Mouse (Mus musculus): ENCODE results near the gene Srrt.

Srrt gene

DNA sequence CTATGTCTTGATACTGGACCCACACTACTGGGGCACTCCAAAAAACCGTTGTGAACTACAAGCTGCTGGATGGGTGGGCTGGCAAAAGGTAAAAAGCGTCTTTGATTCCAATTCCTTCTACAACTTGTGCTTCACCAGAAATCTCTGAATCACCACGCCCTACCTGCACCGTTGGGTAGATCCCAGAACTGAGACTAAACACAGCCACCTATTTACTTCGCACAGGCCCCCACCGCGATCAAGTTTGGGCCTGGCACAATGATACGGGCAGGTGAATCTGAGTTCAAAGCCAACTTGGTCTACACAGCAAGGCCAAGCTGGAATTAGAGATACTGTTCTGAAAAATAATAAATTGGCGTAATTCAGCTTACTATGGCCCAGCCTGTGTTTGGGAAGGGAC, 12.2 kb downstream of the Srrt start:
- DNase-seq, result no peak

- DNase-seq, result no peak
Observed at GRCm38 (mm10) chr5:137294744-137295093, 12.8 kb downstream of the Srrt start.

- DNase-seq, result peak; percentile 95
Observed at GRCm38 (mm10) chr5:137293839-137294743, 13.4 kb downstream of the Srrt start, which contains the start of gene Ufsp1. Gene Ufsp1, plus strand, starts transcription at chr5:137294629.

DNA sequence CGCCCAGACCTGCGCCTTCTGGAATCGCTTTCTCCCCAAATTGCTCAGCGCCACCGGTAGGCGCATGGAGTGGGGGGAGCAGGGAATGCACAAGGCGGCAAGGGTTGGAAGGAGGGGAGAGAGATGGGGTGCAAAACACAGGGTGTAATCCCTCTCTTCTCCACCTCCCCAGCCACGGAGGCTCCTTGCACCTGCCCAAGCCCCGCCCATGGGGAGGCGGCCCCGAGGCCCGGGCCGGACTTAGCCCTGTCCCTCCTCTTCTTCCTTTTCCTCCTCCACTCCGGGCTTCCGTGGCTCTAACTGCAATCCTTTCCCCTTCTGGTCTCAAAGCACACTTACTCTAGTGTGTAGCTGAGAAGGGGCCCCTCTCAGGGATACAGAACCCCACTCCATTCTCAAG, 14.2 kb downstream of the Srrt start:
- peak; percentile 88 for DNase-seq

- DNase-seq, result peak; percentile 57
Observed at GRCm38 (mm10) chr5:137291381-137291926, 16.0 kb downstream of the Srrt start.

DNA sequence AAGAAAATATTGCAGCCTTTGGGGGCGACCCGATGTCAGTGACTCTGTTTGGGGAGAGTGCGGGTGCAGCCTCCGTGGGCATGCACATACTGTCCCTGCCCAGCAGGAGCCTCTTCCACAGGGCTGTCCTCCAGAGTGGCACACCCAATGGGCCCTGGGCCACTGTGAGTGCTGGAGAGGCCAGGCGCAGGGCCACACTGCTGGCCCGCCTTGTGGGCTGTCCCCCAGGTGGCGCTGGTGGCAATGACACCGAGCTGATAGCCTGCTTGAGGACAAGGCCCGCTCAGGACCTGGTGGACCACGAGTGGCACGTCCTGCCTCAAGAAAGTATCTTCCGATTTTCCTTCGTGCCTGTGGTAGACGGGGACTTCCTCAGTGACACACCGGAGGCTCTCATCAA, 16.8 kb downstream of the Srrt start:
- DNase-seq, result peak; percentile 77

DNA sequence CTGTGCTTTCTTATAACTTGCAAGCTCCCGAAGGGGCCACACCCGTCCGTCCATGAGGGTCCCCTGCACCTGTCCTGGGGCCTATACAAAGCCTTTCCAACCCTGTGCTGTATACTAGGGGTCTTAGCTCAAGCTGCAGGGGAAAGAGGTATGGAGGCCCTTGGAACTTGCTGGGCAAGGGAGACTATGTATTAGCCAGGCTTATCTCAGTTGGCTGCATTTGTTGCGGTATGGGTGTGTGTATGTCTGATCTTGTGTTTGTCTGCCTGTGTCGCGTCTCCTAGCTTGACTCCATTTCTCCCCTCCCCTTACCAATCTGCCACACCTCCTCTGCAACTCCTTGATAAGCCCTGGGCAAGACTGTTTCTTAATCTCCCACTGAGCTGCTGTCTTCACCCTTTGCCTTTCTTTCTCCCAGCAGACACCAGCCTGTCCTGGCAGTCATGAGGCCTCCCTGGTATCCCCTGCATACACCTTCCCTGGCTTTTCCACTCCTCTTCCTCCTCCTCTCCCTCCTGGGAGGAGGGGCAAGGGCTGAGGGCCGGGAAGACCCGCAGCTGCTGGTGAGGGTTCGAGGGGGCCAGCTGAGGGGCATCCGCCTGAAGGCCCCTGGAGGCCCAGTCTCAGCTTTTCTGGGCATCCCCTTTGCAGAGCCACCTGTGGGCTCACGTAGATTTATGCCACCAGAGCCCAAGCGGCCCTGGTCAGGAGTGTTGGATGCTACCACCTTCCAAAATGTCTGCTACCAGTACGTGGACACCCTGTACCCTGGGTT, 17.7 kb downstream of the Srrt start:
- peak; percentile 53 for DNase-seq

DNA sequence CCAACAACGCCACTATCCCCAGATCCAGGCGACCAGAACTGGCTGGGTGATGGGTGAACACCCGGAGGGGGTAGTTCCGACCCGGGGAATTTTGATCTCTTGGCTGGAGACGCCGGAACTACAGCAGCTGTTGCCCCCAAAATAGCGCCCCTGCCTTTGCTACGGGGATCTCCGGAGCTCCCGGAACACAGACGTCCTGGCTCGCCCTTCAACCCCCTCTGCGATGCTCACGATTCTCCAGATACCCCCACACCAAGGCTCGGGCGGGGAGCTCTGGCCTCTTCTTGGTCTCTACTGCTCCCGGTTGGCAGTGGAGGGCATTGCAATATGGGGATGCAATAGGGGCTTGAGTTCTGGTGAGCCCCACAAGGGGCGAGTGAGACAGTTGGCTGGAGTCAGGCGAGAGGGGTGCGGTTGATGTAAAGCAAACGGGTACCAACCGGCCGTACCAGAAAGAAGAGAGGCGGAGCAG, 18.4 kb downstream of the Srrt start:
- peak; percentile 77 for DNase-seq

GRCm38 (mm10) chr5:137287953-137288743, 19.3 kb downstream of the Srrt start:
- peak; percentile 78 for DNase-seq

DNA sequence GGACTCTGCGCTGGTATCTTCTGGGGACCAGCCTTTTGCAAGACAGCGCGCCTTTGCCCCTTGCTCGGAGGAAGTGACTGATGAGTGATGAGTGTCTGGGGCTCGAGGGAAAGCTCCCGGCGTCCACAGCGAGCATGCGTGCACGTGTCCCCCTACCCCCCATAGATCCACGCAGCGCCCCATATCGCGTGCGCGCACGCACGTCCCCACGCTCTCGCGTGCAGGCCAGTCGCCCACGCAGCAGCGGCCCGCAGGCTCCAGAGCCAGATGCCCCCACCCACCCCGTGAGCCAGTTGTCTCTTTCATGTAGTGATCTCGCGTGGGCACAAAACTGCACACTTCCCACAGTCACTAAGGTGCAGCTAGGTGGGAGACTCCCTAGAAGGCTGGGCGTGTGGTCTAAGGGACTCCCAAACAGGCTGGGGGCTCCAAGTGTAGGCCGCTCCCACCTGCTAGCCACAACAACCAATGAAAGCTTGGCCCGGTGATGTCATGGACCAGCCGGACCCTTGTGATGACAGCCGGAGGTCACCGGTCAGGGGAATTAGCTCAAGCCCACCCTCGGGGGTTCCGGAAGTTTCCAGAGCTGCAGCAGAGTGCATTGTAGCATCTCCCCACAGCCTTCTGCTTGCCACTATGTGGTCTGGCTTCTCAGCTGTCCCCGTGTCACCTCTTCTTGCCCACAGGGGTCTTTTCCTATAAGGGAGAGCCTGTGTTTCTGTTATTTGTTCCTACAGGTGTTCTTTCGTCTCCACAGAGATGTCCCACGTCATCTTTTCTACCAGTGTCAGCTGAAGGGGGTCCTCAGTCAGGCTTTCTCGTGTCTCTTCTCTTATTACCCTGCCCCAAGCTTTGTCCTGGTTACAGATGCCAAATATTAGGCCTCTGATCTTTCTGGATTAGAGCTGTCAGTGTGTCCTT, 20.2 kb downstream of the Srrt start, which contains the start of gene Ache:
Gene Ache (plus strand): TSS at position 488 of the 921 bp plus-strand sequence.
- DNase-seq, result peak; percentile 89

DNA sequence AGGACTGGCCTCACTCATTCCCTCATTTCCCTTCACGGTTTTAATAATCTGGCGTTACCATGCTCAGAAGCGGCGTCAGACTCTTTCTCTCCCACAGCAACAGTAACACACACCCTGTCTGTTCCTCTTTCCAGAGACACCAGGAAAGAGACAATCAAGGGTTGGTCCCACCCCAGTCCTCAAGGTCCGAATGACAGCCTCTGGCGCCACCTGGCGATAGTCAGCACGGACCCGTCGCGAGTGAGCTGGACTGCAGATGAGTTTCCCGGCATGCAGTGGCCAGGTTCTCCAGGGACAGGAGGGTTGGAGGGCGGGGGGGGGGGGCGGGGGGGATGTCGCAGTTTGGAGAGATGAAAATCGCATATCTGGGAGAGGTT, 20.8 kb downstream of the Srrt start:
- DNase-seq, result peak; percentile 97

GRCm38 (mm10) chr5:137285986-137286385, 21.5 kb downstream of the Srrt start:
- DNase-seq, result peak; percentile 59

GRCm38 (mm10) chr5:137285045-137285444, 22.4 kb downstream of the Srrt start:
- peak; percentile 64 for DNase-seq

GRCm38 (mm10) chr5:137284411-137284810, 23.1 kb downstream of the Srrt start:
- DNase-seq, result peak; percentile 36

GRCm38 (mm10) chr5:137277360-137278342, 29.8 kb downstream of the Srrt start:
- peak; percentile 4 for DNase-seq

DNA sequence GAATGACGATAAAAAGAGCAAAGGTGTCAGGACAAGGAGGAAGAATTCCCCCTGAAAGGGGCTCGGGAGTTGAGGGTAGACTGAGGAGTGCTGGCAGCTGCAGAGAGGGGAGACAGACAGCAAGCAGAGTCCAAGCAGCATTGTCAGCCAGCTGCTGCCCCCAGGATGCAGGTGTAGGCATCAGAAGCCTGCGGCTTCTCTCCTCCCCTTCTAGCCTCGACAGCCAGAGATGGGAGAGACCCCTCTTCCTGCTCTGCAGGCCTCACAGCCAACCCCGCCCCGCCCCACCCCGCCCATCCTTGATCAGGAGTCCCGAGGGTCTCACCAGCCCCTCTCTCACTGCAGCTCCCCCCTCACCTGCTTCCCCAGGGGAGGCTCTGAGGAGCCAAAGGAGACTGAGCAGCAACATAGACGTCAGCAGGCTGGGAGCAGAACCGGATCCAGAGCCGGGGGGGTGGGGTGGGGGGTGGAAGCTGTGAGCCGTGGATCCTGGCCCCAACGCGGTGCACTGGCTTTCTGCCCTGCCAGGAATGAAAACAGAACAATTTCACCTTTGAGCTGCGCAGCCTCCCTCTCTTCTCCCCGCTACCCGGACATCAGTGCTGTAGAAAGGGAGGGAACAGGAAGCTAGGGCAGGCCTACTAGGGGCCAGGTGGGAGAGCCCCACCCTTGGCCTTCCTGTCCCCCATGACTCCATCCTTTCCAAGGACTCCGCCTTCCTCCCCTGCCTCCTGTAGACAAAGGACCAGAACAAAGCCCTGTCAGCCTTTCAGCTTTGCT, 39.2 kb downstream of the Srrt start:
- no peak for DNase-seq

DNA sequence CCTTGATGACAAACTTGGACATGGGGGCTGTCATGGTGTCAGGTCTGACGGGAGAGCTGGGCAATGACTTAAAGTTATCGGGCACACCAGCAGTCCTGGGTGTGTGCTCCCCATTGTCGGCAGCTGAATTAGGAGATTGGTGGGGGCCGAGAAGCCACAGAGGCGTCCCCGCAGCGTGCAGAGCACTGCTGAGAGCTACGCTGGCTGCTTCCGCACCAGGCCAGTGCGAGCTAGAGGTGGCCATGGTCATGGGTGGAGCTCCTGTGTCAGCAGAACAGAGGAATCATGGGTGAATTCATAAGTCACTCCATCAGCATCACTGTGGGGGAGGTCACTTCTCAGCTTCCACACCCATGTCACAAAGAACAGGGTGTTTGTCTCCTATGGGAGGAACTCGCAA, 42.7 kb downstream of the Srrt start:
- DNase-seq, result no peak

DNA sequence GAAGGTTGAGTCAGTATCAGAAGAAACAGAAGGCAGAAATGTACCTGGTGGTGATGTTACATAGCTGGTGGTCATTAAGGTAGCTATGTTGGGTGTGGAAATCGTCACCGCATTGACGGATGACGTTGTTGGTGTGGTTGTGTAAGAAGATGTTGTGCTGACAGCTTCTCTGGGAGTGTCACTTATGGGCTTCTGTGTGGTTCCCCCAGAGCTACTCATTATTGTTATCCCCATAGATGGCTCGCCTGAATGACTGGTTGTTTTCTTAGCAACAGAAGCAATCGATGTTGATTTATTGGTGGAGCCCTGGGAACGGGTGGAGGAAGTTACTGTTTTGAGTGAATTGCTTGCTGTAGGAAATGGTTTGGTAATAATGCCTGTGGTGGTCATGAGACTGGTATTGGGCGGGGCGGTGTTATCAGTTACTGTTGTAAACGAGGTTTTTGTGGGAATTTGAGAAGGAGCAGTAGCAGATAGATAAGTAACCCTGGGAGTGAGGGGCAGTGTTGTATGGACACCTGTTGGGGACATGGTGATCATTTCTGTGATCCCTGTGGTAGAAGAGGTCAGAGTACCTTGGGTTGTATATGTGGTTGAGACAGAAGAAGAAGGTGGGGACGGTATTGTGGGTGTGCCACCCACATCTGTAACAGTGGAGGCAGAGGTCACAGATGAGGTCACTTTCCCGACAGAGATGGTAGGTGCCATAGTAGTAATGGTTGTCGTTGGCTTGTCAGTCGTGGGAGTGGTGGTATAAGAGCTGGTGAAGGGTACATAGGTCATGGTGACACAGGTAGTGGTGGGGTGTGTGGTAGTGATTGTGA, 43.4 kb downstream of the Srrt start:
- DNase-seq, result no peak
